10 mouse cellular contexts compared by ENCODE assay signal in the genomic region with DNA sequence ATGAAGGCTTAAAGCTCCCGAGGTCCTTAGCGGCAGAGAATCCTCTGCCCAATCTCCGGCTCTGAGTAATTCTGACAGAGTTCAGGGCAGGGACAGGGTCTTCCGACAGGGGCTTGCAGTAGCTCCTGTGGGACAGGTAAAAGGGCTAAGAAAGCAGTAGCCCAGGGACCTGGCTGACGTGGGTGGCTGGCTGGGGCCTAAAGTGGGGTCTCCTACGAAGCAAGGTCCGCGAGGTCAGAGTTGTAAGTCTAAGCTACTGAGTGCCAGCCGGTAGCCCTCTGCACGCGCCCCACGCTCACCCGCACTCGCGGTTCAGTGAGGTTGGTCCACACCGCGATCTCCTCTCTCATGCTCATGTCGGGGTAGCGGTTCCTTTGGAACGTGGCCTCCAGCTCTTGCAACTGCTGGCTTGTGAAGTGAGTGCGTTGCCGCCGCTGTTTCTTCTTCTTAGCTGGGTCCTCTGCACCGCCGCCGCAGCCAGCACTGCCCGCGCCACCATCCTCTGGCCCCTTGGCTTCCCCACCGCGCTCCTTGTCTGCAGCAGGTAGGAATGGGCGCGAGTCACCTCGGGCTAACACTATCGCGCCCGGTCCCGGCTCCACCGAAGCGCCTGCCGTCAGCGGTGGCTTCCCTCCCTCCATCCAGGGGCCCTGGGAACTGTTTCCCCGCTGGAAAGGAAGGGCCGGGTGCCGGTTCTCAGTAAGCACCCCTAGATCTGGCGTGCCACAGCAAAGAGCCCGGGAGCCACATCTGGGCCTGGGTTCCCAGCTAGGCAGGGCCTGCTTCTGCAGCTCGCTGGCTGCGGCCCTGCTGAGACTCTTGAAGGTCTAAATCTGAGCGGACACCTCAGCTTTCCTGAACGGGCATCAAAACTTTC. TPM values are rescaled to one million over a fixed set of nuclear protein-coding genes. Genes with fewer than 3 reads are reported as not detected.
A peak's percentile ranks its signal among the peaks of the same experiment; 100 is the strongest.
DNase-seq lines count a peak whose midpoint lies in the region; ATAC-seq and TF ChIP-seq lines count a peak whose summit lies in the region.
"Had no signal": no experiment of that assay in that cellular context is flagged by ENCODE, and none has a peak within 500 bp of the region (broad histone marks: within the 10 kb centered on the region; RNA-seq: fewer than 3 reads in every experiment).

No protein-coding gene starts in this region.

- peak; percentile 11 for DNase-seq in kidney, adult 2 months
- no peak for DNase-seq in kidney, postnatal 14 days
- peak; percentile 62 for DNase-seq in embryo, embryonic 10.5 days (ENCODE audit: low spot score)
- DNase-seq in heart, postnatal 14 days = peak; percentile 16 to 24
- no peak for DNase-seq in testis, postnatal 10 days (ENCODE audit: low spot score)
- no peak for DNase-seq in gastrocnemius, postnatal 14 days
- no peak for DNase-seq in T-cell, adult 2 months (ENCODE audit: low spot score)

- H3K27me3 ChIP-seq in kidney, adult 2 months (replicated peaks; ENCODE audit: control insufficient read depth, insufficient read depth, low read length) = peaks cover 26% of the 10 kb centered on the region
- peaks cover 93% of the 10 kb centered on the region for H3K27me3 ChIP-seq in midbrain, embryonic 13.5 days

- 6% methylated on average over 50 of the region's 50 CpGs for WGBS in kidney, adult 2 months
- WGBS in midbrain, embryonic 13.5 days = under 1% methylated on average over 50 of the region's 50 CpGs

- H3K4me3 ChIP-seq in kidney, adult 2 months (ENCODE audit: insufficient read depth, low read depth, low read length) = no peak overlapping the region
- peak overlapping the region; percentile 6; the same call in 1 of the 2 replicates for H3K4me3 ChIP-seq in midbrain, embryonic 13.5 days (replicated peaks)

- no peak overlapping the region for H3K9ac ChIP-seq in midbrain, embryonic 13.5 days (replicated peaks)

- no peaks in the 10 kb centered on the region for H3K9me3 ChIP-seq in midbrain, embryonic 13.5 days

- no peaks in the 10 kb centered on the region for H3K36me3 ChIP-seq in kidney, adult 2 months (ENCODE audit: control insufficient read depth, insufficient read depth, low read length)
- H3K36me3 ChIP-seq in midbrain, embryonic 13.5 days = no peaks in the 10 kb centered on the region

- no peak for TF ChIP-seq POLR2A in kidney, adult 2 months (IDR thresholded peaks at IDR 0.05; ENCODE audit: low read depth, low read length)

- intact Hi-C loops in heart, postnatal 14 days (cut with DNase I) = no loop called here
- intact Hi-C loops in gastrocnemius, postnatal 14 days (cut with DNase I; ENCODE audit: low total_unique reads) = no loop called here

- no peak for TF ChIP-seq CTCF in kidney, adult 2 months (conservative IDR thresholded peaks at IDR 0.05; ENCODE audit: insufficient read depth, insufficient read length, low read depth, low read length)

- H3K27ac ChIP-seq in kidney, adult 2 months (ENCODE audit: insufficient read depth, low read depth, low read length) = no peak overlapping the region
- no peak overlapping the region for H3K27ac ChIP-seq in midbrain, embryonic 13.5 days

- no peaks in the 10 kb centered on the region for H3K4me1 ChIP-seq in kidney, adult 2 months (ENCODE audit: control insufficient read depth, insufficient read depth, low read length)
- peaks cover 33% of the 10 kb centered on the region for H3K4me1 ChIP-seq in midbrain, embryonic 13.5 days (replicated peaks)

- H3K4me2 ChIP-seq in midbrain, embryonic 13.5 days (replicated peaks) = no peak overlapping the region

- ATAC-seq in midbrain, embryonic 13.5 days = no peak
- ATAC-seq: Patski had no signal

RNA-seq across cellular contexts. Expression of gene Pitx1, which starts 7.6 kb away (rescaled TPM):
- polyA plus RNA-seq in kidney, adult 2 months (2012; rRNA removed) = 0.03 and 0.05 TPM in 2 replicates
- total RNA-seq in heart, postnatal 14 days (2021) = not detected
- polyA plus RNA-seq in midbrain, embryonic 13.5 days (2015; fragmentation: Nextera tagmentation; extraction: Ambion mirVana) = 0.75 and 1.5 TPM in 2 replicates
- under 1 TPM; 0.64 to 0.84 TPM for total RNA-seq in gastrocnemius, postnatal 14 days (2021)
- polyA plus RNA-seq: neural tube, embryonic 14.5 days; Patski had no signal

RNA-seq across cellular contexts. Expression of gene Catsper3, which starts 44.0 kb away (rescaled TPM):
- 0.19 and 0.30 TPM in 2 replicates for polyA plus RNA-seq in kidney, adult 2 months (2012; rRNA removed)
- under 1 TPM in 1 of 2 experiments, not detected in 1; 0.22 TPM for total RNA-seq in heart, postnatal 14 days (2021)
- 0.12 TPM in 1 of 2 replicates, not detected in the other for polyA plus RNA-seq in midbrain, embryonic 13.5 days (2015; fragmentation: Nextera tagmentation; extraction: Ambion mirVana)
- total RNA-seq in gastrocnemius, postnatal 14 days (2021) = under 1 TPM in 1 of 2 experiments, not detected in 1; 0.22 TPM
- polyA plus RNA-seq: neural tube, embryonic 14.5 days had no signal

Comparison
In these comparisons a context has a peak if more than half of its experiments do, and no peak if none do; other contexts are left out.
1. DNase-seq: peak in kidney, adult 2 months (single experiment), embryo, embryonic 10.5 days (single experiment) and heart, postnatal 14 days (2 of 2); none in kidney, postnatal 14 days (single experiment), testis, postnatal 10 days (single experiment), gastrocnemius, postnatal 14 days (single experiment) and T-cell, adult 2 months (single experiment).